Mouse (Mus musculus): ENCODE results near the gene Gm20388.

DNA sequence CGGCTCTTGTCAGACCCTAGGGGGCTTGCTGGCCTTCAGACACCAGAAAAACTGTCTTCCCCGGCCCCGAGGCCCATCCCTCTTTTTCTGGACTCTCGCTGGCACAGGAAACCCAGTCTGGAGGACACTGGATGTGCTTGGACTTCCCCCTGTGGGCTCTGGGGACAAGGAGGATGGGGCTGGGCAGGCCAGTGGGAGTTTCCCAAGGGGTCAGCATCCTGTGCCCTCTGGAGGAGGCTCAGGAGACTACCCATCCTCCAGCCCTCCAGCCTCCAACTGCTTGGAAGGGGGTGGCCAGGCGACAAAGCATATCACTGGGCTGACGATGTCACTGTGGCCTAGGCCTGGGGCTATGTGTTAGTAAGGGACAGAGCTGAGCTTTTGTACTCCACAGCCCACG is 898.4 kb downstream of the Gm20388 start:
- TF ChIP-seq CTCF (IDR thresholded peaks at IDR 0.05; ENCODE audit: low read depth, low read length), result no peak
- no peak for TF ChIP-seq POLR2A (IDR thresholded peaks at IDR 0.05; ENCODE audit: insufficient read depth, low read length)

All from ES-Bruce4 (cell line).